Mouse (Mus musculus) heart, postnatal 14 days (tissue): ENCODE results near the gene Ctsz. TPM values are rescaled to one million over a fixed set of nuclear protein-coding genes. Genes with fewer than 3 reads are reported as not detected.

ENCODE experiments used
- DNase-seq, 2 experiments: peaks; one replicate each; pipeline ENCODE4 v3.0.0; 2021 to 2022
- intact Hi-C: fragments of 180-260 bp; cut with DNase I; formaldehyde crosslinking; loops from one replicate; pipeline ENCODE4 v1.15.1; 2025
- total RNA-seq, 2 experiments: library from RNA; stranded (reverse); gene quantifications; 2 replicates each; pipeline ENCODE4 v1.2.3; 2021

The Ctsz gene
- total RNA-seq, 2 experiments from 2014 or later = 36.6 to 42.1 TPM

DNA sequence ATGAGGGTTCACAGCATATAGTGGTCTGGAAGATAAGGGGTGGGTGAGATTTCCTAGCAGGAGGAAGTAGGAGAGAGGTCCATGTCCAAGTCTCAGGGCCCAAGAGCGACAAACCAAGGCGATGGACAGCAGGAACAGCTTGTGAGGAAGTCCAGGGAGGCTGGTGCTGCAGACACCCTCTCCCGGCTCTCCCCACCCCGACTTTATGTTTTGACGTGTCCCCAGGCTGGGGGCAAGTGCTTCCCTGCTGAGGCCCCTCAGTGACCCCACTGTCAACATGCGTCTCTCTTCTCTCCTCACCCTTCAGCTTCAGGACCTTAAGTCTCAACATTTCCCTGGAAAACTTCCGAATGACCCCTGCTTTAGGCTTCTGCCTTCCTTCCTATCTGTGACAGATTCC lies 25.7 kb downstream of the Ctsz start:
- no peak for DNase-seq
- intact Hi-C loops = no loop called here

GRCm38 (mm10) chr2:174410222-174410621 lies 28.6 kb downstream of the Ctsz start:
- intact Hi-C loops = no loop called here
- no peak for DNase-seq

GRCm38 (mm10) chr2:174400396-174400795 lies 38.4 kb downstream of the Ctsz start:
- intact Hi-C loops = no loop called here
- no peak for DNase-seq

GRCm38 (mm10) chr2:174397881-174398280 lies 41.0 kb downstream of the Ctsz start:
- intact Hi-C loops = no loop called here
- no peak for DNase-seq

DNA sequence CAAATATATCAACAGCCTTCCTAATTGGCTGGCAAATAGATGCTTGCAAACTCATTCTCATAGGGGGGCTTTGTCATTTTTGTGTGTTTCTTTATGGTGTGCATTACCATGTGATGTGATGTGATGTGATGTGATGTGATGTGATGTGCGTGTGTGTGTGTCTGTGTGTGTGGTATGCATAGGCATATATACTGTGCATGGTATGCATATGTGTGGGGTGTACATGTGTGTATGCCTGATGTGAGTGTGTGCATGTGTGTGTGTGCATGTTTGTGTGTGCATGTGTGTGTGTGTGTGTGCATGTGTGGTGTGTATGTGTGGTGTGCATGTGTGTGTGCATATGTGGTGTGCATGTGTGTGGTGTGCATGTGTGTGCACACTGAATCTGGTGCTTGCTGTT lies 41.8 kb downstream of the Ctsz start:
- DNase-seq = no peak
- intact Hi-C loops = no loop called here

GRCm38 (mm10) chr2:174396643-174397042 lies 42.2 kb downstream of the Ctsz start:
- intact Hi-C loops = no loop called here

GRCm38 (mm10) chr2:174393383-174393782 lies 45.5 kb downstream of the Ctsz start:
- intact Hi-C loops = no loop called here
- DNase-seq = no peak

More at GRCm38 (mm10) chr2:174396643-174397042, 42.2 kb downstream of the Ctsz start:
- no peak for DNase-seq

GRCm38 (mm10) chr2:174392554-174392953 lies 46.3 kb downstream of the Ctsz start:
- no peak for DNase-seq
- intact Hi-C loops = no loop called here

GRCm38 (mm10) chr2:174391936-174392335 lies 46.9 kb downstream of the Ctsz start:
- intact Hi-C loops = no loop called here
- DNase-seq = no peak

GRCm38 (mm10) chr2:174381021-174381420 lies 57.8 kb downstream of the Ctsz start:
- intact Hi-C loops = no loop called here

More at GRCm38 (mm10) chr2:174381021-174381420, 57.8 kb downstream of the Ctsz start:
- no peak for DNase-seq

Other genes with a start within 250 kb of the Ctsz start
- gene Gnas, start 154.7 kb downstream of the Ctsz start, total RNA-seq = 1,000 to 10,000 TPM; 1,353 to 1,383 TPM
- gene Gm20721, start 92.3 kb downstream of the Ctsz start, total RNA-seq = 1 to 10 TPM; 1.7 to 1.8 TPM
- gene Nelfcd, start 23.2 kb downstream of the Ctsz start, total RNA-seq = 10 to 100 TPM; 37.7 to 38.8 TPM
- gene Tubb1, start 11.7 kb upstream of the Ctsz start, total RNA-seq = 1 to 10 TPM; 2.0 TPM
- gene Atp5e, start 25.1 kb upstream of the Ctsz start, total RNA-seq = 1,000 to 10,000 TPM; 1,334 to 1,389 TPM
- 10 to 100 TPM; 59.8 to 72.3 TPM for gene Prelid3b, start 34.0 kb upstream of the Ctsz start, total RNA-seq
- under 1 TPM; 0.07 to 0.12 TPM for gene Zfp831, start 204.5 kb upstream of the Ctsz start, total RNA-seq